Mouse (Mus musculus) left cerebral cortex, adult 8-10 months (tissue): ENCODE data around the gene Slc45a1. TPM values are rescaled to one million over a fixed set of nuclear protein-coding genes. Genes with fewer than 3 reads are reported as not detected.
A peak's percentile ranks its signal among the peaks of the same experiment; 100 is the strongest.

ENCODE experiments used
- DNase-seq, 2 experiments: peaks; one replicate each; pipeline ENCODE4 v3.0.0; 2022; ENCODE audit warnings: low spot score in 2 of 2
- total RNA-seq, 4 experiments: library from RNA; stranded (reverse); gene quantifications; 2 replicates each; pipeline ENCODE4 v1.2.4; 2022

The Slc45a1 gene
- total RNA-seq, 4 experiments from 2014 or later = 46.9 to 54.4 (median 48.5) TPM

DNA sequence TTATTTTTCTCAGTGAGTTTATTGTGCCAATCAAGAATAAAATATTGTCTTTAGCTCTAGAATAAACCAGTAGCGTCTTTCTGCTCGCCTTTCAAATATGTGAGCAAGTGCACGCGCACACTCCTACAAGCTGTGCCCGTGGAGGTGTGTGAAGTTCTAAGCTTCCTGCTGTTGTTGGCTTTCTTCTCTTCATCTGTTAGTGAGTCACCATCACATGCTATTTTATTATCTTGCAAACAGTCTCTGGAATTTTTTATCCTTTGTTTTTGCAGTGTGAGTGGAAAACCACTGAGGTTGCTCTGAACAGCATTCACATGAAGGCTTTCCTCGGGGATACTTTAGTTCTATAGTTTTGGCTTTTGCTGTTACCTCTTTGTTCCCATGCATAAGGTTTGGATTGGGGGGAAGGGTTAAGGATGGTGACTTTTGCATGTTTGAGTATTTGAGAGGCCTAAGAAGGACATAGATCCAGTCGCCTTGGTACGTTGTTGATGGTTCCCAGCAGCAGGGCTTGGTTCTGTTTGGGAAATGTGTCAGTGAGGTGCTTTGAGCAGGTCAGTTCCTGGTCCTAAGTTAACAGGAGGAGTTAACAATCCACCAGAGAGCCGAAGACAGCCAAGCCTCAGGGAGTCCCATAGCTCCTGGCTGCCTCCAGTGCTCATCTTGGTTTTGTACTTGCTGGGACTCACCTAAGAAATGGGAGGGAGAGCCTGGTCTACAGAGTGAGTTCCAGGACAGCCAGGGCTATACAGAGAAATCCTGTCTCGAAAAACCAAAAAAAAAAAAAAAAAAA is 69.8 kb downstream of the Slc45a1 start:
- peak in 1 of 2 experiments; percentile 56 for DNase-seq

Other genes with a start within 250 kb of the Slc45a1 start
- 10 to 100 TPM; 25.4 to 28.1 (median 26.1) TPM for gene Errfi1, start 201.7 kb upstream of the Slc45a1 start, total RNA-seq